Mouse (Mus musculus): ENCODE measurements around the gene Dcx. TPM values are rescaled to one million over a fixed set of nuclear protein-coding genes. Genes with fewer than 3 reads are reported as not detected.
A peak's percentile ranks its signal among the peaks of the same experiment; 100 is the strongest.

Gene Dcx
- polyA plus RNA-seq, 1 experiment from 2014 or later = 302 TPM

DNA sequence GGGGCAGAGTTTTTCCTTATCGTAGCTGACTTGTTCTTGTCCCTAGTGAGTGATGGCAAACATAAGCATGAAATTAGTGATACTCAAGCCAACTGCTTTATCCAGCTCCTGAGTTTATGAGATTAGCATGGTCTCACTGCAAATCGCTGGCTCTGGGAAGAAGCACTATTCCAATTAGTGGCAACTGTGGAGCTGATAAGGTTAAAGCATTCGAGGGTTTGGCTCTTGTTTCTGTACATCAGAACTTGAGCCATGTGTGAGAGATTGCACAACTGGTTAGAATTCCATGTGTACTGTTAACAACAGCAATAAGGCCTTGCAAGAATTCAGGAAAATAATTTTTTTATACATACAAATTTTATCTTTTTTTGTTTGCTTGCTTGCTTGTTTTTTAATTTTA, 39.9 kb downstream of the Dcx start:
- WGBS = 59% methylated on average over 3 of the region's 3 CpGs
- peaks cover 13% of the 10 kb centered on the region for H3K4me1 ChIP-seq (replicated peaks)
- H3K27ac ChIP-seq (replicated peaks) = no peak overlapping the region
- no peak overlapping the region for H3K9ac ChIP-seq
- no peak for ATAC-seq (ENCODE audit: low read depth)
- peaks cover 18% of the 10 kb centered on the region; the same call in 1 of the 2 replicates for H3K27me3 ChIP-seq
- no peak overlapping the region for H3K4me2 ChIP-seq
- no peaks in the 10 kb centered on the region for H3K9me3 ChIP-seq
- no peaks in the 10 kb centered on the region for H3K36me3 ChIP-seq
- no peak overlapping the region for H3K4me3 ChIP-seq

DNA sequence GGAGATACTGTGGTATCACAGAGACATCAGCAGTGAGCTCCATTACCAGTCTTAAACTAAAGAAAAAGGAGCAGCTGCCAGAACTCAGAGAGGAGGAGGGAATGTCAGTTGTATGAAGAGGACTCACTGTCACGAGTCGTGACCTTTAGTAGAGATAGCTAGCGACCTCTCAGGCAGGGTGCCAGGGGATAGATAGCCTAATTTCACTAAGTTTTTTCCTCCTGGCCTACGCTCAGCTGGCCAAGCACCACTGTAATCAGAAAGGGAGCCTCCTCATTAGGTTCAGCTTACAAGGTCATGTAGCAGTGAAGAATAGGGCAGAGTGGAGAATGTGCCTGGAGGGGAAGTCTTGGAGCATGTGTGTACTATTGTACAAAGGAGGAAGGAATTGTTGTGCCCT, 47.3 kb downstream of the Dcx start:
- no peak for ATAC-seq (ENCODE audit: low read depth)
- H3K27ac ChIP-seq (replicated peaks) = no peak overlapping the region
- H3K27me3 ChIP-seq = no peaks in the 10 kb centered on the region; the same call in 1 of the 2 replicates
- no peak overlapping the region for H3K4me3 ChIP-seq
- no peak overlapping the region for H3K9ac ChIP-seq
- WGBS = 52% methylated on average over 4 of the region's 4 CpGs
- no peaks in the 10 kb centered on the region for H3K9me3 ChIP-seq
- peaks cover 31% of the 10 kb centered on the region for H3K4me1 ChIP-seq (replicated peaks)
- H3K4me2 ChIP-seq = no peak overlapping the region
- no peaks in the 10 kb centered on the region for H3K36me3 ChIP-seq

DNA sequence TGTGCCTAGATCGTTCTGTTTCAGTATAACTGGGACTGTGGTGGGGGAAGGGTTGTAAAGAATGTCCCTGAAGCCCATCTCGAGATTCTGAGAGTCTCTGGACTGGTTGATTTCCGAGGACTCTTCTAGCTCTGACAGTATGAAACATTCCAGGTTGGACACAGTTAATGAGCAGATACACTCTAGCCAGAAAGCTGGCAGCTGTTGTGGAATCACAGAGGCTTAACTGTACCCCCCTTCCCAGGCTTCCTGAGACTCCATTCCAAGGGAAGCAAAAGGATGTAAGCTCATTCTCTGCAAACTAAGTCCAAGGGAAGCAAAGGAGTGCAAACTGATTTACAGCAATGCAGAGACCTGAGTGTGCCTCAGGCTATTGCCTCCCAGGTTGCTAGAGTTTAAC, 48.2 kb downstream of the Dcx start:
- Histone ChIP-seq H3K4me2 (no peak overlapping the region), H3K9me3 (no peaks in the 10 kb centered on the region), H3K27me3 (no peaks in the 10 kb centered on the region; the same call in 1 of the 2 replicates), H3K36me3 (no peaks in the 10 kb centered on the region), H3K4me1 (replicated peaks) (peaks cover 31% of the 10 kb centered on the region), H3K27ac (replicated peaks) (no peak overlapping the region), H3K4me3 (no peak overlapping the region), H3K9ac (no peak overlapping the region)
- ATAC-seq (ENCODE audit: low read depth) = no peak
- 45% methylated on average over 3 of the region's 3 CpGs for WGBS

DNA sequence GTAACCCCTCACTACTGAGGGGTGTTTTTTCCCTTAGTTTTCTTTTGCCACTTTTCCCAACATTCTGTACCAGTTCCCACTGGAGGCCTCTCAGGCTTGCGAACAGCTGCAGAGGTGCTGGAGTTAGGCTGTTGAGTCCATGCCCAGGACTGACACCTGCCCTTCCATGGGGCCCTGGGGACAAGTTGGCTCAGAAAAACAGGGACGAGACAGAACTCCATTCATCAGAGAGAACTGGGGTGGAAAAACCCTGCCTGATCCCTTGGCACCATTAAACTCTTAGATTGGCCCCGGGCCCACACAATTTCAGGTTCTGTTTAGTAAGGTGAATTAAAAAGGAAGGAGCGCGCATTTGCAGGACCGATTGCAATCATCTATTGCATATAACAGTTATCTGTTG, 48.8 kb downstream of the Dcx start:
- ATAC-seq (ENCODE audit: low read depth) = no peak
- Histone ChIP-seq H3K9me3 (no peaks in the 10 kb centered on the region), H3K36me3 (no peaks in the 10 kb centered on the region), H3K4me1 (replicated peaks) (peaks cover 31% of the 10 kb centered on the region), H3K4me3 (no peak overlapping the region), H3K27me3 (no peaks in the 10 kb centered on the region; the same call in 1 of the 2 replicates), H3K4me2 (no peak overlapping the region), H3K9ac (no peak overlapping the region), H3K27ac (replicated peaks) (no peak overlapping the region)
- WGBS = 56% methylated on average over 6 of the region's 6 CpGs

DNA sequence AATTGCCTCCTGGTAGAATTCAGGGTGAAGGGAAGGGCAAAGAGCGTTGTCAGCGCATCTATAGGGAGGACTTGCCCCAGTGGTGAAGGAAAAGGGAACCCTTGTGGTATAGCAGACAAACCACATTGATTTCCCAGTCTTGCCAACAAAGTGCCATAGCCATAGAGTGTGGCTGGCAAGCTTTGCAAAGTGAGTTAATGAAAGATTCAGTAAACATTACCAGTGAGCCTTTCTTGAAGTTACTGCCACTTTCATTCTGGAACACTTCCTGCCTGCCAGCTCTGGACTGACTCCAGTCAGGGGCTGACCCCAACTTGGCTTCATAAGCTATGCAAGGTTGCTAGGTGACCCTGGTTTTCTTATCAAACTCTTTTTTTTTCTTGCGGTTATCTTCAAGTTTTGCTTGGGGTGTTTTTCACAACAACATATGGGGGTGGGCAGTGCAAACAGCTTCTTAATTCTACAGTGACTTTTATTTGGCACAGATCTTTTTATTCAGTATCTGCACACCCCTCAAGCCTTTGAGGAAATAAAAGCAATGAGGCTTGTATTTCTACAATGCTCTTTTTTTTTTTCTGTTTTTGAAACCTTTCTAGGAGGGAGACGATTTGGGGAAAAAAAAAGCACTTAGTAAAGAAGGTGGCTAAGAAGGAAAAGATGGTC, 51.2 kb downstream of the Dcx start:
- no peaks in the 10 kb centered on the region for H3K9me3 ChIP-seq
- H3K4me3 ChIP-seq = no peak overlapping the region
- H3K36me3 ChIP-seq = no peaks in the 10 kb centered on the region
- WGBS = 65% methylated on average over 4 of the region's 4 CpGs
- no peak overlapping the region for H3K9ac ChIP-seq
- peaks cover 31% of the 10 kb centered on the region for H3K4me1 ChIP-seq (replicated peaks)
- no peak overlapping the region for H3K4me2 ChIP-seq
- no peaks in the 10 kb centered on the region; the same call in 1 of the 2 replicates for H3K27me3 ChIP-seq
- 0 out of 2 replicates have a peak overlapping the region, but pooled peaks have one; percentile 33 for H3K27ac ChIP-seq (replicated peaks)
- peak; percentile 48 for ATAC-seq (ENCODE audit: low read depth)

DNA sequence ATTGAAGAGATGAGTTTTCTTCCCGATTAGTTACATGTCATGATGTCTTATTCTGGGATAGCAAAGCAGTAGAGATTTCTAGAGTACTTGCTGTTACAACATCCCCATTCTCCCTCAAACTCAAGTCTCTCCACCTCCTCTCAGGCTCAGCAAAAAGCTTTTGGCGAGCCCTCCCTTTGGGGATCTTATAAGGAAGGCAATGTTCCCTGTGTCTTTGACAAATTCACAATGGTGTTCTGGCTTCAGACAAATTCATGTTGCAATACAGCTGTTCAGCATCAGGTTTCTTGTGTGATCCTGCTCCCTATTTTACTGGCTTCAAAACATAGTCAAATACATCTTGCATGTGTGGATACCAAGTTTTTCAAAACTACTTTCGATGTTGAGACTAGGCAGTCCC, 53.5 kb downstream of the Dcx start:
- ATAC-seq (ENCODE audit: low read depth) = no peak
- no peak overlapping the region for H3K9ac ChIP-seq
- H3K4me2 ChIP-seq = no peak overlapping the region
- peaks cover 16% of the 10 kb centered on the region for H3K4me1 ChIP-seq (replicated peaks)
- H3K9me3 ChIP-seq = no peaks in the 10 kb centered on the region
- no peaks in the 10 kb centered on the region; the same call in 1 of the 2 replicates for H3K27me3 ChIP-seq
- H3K4me3 ChIP-seq = no peak overlapping the region
- peaks cover 11% of the 10 kb centered on the region; the same call in 1 of the 2 replicates for H3K36me3 ChIP-seq
- WGBS = 86% methylated on average over 3 of the region's 3 CpGs
- no peak overlapping the region for H3K27ac ChIP-seq (replicated peaks)

DNA sequence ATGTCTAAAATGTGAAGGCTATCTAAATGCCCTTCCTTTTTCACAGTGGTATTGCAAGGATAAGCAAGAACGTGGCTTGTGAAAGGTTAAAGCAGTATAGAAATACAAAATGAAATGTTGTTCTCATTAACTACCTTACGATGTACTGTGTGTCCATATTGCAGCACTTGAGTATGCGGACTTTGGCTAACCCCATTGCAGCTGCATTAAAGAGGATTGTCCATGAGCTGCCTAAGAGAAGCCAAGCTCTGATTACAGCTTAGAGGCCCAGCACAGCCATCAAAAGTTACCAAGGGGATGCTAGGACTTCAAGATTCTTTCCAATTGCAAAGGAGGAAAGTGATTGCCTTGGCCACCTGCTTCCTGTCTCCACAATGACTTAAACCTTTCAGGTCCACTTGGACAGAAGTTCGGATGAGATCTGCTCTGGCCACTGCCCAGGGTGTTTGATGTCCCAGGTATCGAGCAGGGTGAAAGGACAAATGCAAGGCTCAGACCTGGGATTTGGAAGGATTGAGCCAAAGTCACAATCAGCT, 65.9 kb downstream of the Dcx start:
- no peak overlapping the region for H3K4me2 ChIP-seq
- no peak overlapping the region for H3K9ac ChIP-seq
- H3K27me3 ChIP-seq = peaks cover 11% of the 10 kb centered on the region
- WGBS = 86% methylated on average over 5 of the region's 5 CpGs
- H3K4me1 ChIP-seq (replicated peaks) = no peaks in the 10 kb centered on the region
- no peaks in the 10 kb centered on the region for H3K9me3 ChIP-seq
- H3K27ac ChIP-seq (replicated peaks) = no peak overlapping the region
- H3K36me3 ChIP-seq = no peaks in the 10 kb centered on the region; the same call in none of the 2 replicates
- ATAC-seq (ENCODE audit: low read depth) = no peak
- no peak overlapping the region for H3K4me3 ChIP-seq

DNA sequence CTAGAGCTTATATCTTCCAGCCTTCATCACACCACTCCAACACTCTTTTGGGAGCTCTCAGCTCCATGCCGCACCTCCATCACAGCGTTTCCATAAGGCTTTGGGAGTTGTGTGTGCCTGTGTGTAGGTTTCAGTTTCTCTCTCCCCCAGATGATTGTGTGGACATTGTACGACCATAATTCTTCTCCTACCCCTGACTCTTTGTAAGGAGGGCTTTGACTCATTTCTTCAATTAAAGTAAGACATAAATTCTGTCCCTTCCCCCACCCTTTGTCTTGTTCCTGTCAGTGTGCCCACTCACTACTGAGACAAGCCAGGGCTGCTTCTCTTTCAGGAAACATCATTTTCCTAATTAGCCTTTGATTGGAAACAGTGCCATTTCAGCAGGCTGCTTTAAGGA, 81.8 kb downstream of the Dcx start:
- no peaks in the 10 kb centered on the region for H3K36me3 ChIP-seq
- H3K4me2 ChIP-seq = no peak overlapping the region
- H3K4me3 ChIP-seq = no peak overlapping the region
- H3K27me3 ChIP-seq = peaks cover 2% of the 10 kb centered on the region; the same call in 1 of the 2 replicates
- WGBS = 61% methylated on average over 3 of the region's 3 CpGs
- no peak overlapping the region for H3K27ac ChIP-seq (replicated peaks)
- H3K4me1 ChIP-seq (replicated peaks) = no peaks in the 10 kb centered on the region
- no peak for ATAC-seq (ENCODE audit: low read depth)
- H3K9me3 ChIP-seq = no peaks in the 10 kb centered on the region
- no peak overlapping the region for H3K9ac ChIP-seq

DNA sequence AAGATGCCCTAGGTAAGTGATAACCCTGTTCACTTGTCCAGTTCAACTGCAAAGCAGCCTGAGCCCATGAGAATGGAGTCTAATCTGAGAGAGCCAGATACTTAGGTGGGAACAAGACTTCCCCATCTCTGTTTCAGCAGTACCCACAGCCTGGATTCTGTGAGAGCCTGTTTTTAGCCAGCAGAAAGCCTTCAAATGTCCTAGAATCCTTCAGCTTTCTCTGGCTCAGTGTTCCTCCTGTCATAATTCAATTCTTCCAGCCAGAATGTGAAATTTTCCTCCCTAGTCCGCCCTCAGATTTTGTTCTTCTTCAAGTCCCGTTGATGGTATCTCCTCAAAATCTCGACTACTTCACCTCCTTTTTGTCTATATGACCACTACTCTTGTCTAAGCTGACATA, 83.1 kb downstream of the Dcx start:
- H3K4me3 ChIP-seq = no peak overlapping the region
- H3K27me3 ChIP-seq = peaks cover 2% of the 10 kb centered on the region; the same call in 1 of the 2 replicates
- WGBS = 84% methylated on average over 3 of the region's 3 CpGs
- H3K27ac ChIP-seq (replicated peaks) = no peak overlapping the region
- H3K9me3 ChIP-seq = no peaks in the 10 kb centered on the region
- ATAC-seq (ENCODE audit: low read depth) = no peak
- H3K9ac ChIP-seq = no peak overlapping the region
- no peak overlapping the region for H3K4me2 ChIP-seq
- no peaks in the 10 kb centered on the region for H3K4me1 ChIP-seq (replicated peaks)
- H3K36me3 ChIP-seq = no peaks in the 10 kb centered on the region

DNA sequence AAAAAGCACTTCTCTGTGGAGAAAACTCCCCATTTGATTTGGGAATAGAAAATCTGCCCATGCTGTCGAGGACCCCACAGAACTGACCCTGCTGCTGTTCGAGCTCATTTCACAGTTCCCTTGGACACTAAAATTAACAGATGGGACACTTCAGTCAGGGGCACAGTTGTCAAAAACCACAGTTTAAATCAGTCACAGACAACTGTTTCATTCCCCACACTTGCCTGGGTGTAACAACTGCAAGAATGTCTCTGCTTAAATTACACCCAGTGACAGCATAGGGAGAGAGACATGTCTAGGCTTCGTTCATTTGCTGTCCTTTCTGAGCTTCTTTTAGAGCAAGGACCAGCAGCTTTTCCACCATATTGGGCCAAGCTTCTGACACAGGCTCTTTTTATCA, 86.5 kb downstream of the Dcx start:
- H3K4me2 ChIP-seq = no peak overlapping the region
- peaks cover 2% of the 10 kb centered on the region; the same call in 1 of the 2 replicates for H3K27me3 ChIP-seq
- no peaks in the 10 kb centered on the region for H3K9me3 ChIP-seq
- ATAC-seq (ENCODE audit: low read depth) = no peak
- 78% methylated on average over 3 of the region's 3 CpGs for WGBS
- no peak overlapping the region for H3K9ac ChIP-seq
- H3K4me1 ChIP-seq (replicated peaks) = no peaks in the 10 kb centered on the region
- no peaks in the 10 kb centered on the region for H3K36me3 ChIP-seq
- H3K27ac ChIP-seq (replicated peaks) = no peak overlapping the region
- H3K4me3 ChIP-seq = no peak overlapping the region

DNA sequence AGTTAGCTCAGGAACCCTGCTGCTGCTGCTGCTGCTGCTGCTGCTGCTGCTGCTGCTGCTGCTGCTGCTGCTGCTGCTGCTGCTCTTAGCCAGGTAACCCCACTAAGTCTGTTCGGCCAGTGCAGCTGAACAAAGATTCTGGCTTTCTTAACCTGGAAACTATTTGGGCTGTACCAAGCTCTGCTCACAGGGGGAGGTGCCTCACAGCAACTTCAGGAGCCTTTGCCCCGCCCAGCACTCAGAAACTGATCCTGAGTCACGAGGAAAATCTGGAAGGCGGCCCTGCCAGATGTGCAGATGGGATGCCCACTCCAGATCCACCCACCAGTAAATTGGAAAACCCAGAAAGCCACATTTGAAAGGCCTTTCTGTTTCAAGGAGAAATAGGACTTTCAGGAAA, 105.9 kb downstream of the Dcx start, which contains the start of gene Capn6:
Capn6 (minus strand) TSS at position 203 of the 400 bp plus-strand sequence.
- Histone ChIP-seq H3K4me3 (no peak within 1 kb of the TSS), H3K36me3 (no peaks in the 10 kb centered on the region), H3K27me3 (peaks cover 13% of the 10 kb centered on the region; the same call in 1 of the 2 replicates), H3K27ac (replicated peaks) (no peak within 1 kb of the TSS), H3K4me1 (replicated peaks) (no peaks in the 10 kb centered on the region), H3K9me3 (no peaks in the 10 kb centered on the region), H3K9ac (no peak within 1 kb of the TSS), H3K4me2 (no peak within 1 kb of the TSS)
- WGBS = 51% methylated on average over 4 of the region's 4 CpGs
- no peak for ATAC-seq (ENCODE audit: low read depth)

DNA sequence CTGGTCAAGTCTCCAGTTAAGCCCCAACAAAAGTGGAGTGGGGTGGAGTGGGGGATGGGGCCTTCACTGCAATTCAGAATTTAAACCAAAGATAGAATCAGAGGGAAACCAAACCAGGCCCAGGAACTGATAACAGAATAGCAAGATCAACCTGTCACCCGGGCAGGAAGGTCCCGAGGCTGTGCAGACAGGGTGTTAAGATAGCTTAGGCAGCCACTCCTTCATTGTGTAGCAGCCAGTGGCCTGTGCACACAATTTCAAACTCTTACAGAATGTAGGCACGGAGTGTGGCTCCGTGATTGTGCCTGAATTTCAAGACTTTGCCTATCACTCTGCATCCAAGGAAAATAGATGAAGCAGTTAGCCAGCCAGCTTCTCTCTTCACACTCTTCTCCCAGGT, 106.6 kb downstream of the Dcx start:
- no peak overlapping the region for H3K9ac ChIP-seq
- H3K27me3 ChIP-seq = peaks cover 13% of the 10 kb centered on the region; the same call in 1 of the 2 replicates
- H3K4me2 ChIP-seq = no peak overlapping the region
- 67% methylated on average over 4 of the region's 4 CpGs for WGBS
- no peak overlapping the region for H3K4me3 ChIP-seq
- H3K4me1 ChIP-seq (replicated peaks) = no peaks in the 10 kb centered on the region
- H3K36me3 ChIP-seq = no peaks in the 10 kb centered on the region
- no peak overlapping the region for H3K27ac ChIP-seq (replicated peaks)
- ATAC-seq (ENCODE audit: low read depth) = no peak
- H3K9me3 ChIP-seq = no peaks in the 10 kb centered on the region

All from neural tube, embryonic 13.5 days (tissue).